Mouse (Mus musculus): Measurements from ENCODE around the gene Acads.

DNA sequence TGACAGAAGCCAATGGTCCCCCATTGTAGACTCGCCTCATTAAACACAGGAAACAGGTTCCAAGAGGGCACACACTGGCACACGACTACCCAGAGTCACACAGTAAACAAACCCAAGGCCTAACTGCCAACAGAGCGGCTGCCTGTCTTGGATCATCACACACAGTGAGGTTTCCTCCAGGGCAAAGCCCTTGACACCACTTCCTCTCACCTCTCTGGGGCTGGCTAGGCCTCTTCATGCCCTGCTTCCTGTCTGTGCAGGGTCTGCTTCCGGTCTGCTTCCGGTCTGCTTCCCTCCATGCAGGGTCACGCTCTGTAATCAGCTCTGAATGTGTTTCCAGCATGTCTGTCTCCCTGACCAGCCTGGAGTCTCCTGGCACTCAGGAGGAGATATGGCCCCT, 48.2 kb upstream of the Acads start:
- TF ChIP-seq CTCF (IDR thresholded peaks at IDR 0.05; ENCODE audit: extremely low read depth, insufficient read depth, insufficient read length, insufficient replicate concordance) (no peak), POLR2A (IDR thresholded peaks at IDR 0.05; ENCODE audit: low read depth, low read length) (peak; percentile 25)
